Mouse (Mus musculus) spleen, postnatal 14 days (tissue): ENCODE results near the gene Pabpc1l.
"Not testable (repeated sequence)": the region's sequence is repeated elsewhere in the genome, so short reads cannot be mapped to it uniquely, and the experiment has no call there.

Experiments used
- DNase-seq, 2 experiments: peaks; one replicate each; pipeline ENCODE4 v3.0.0; 2021 to 2022; ENCODE audit warnings: low spot score in 2 of 2

Pabpc1l gene

DNA sequence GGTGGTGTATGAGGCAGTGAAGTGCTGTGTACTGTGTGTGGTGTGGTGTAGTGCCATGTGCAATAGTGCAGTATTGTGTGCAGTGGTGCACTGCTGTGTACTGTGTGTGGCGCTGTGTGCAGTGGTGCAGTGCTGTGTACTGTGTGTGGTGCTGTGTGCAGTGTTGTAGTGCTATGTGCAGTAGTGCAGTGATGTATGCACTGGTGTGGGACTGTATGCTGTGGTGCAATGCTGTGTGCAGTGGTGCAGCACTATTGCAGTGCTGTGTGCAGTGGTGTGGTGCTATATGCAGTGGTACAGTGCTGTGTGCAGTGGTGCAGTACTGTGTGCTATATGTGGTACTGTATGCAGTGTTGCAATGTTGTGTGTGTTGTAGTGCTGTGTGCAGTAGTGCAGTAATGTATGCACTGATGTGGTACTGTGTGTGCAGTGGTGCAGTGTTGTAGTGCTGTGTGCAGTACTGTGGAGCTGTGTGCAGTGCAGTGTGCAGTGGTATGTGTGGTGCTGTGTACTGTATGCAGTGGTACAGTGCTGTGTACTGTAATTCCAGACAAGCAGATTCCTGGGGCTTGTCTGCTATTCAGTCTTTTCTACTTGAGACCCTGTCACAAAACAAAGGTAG, 13.3 kb downstream of the Pabpc1l start:
- DNase-seq: no peak

DNA sequence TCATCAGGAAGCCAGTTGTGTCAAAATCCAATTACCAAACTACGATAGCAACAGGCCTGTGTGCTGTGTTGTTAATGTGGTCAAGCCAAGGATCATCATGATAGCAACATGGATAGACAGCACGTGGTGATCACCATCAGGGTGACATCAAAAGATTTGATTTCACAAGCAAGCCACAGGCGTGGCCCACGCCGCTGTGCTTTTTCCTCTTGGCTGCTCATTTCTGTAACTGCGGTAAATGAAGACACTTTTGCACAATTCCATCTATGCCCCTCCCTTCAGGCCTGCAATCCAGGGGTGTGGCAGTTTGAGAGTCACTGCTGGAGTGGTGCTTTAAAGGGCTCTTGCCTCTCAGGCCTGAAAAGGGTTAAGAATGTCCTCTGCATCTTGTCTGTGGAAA, 15.7 kb downstream of the Pabpc1l start:
- no peak for DNase-seq

DNA sequence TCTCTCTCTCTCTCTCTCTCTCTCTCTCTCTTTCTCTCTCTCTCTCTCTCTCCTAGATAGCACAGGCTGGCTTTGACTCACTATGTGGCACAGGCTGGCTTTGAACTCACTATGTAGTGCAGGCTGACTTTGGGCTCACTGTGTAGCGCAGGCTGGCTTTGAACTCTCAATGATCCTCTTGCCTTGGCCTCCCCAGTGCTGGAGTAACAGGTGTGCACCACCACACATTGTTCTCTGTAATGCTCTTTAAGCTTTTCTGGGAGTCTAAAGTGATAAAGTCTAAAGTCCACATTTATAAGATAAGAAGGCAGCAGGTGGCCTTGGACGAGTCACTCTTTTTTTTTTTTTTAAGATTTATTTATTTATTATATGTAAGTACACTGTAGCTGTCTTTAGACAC, 16.3 kb downstream of the Pabpc1l start:
- no peak for DNase-seq

DNA sequence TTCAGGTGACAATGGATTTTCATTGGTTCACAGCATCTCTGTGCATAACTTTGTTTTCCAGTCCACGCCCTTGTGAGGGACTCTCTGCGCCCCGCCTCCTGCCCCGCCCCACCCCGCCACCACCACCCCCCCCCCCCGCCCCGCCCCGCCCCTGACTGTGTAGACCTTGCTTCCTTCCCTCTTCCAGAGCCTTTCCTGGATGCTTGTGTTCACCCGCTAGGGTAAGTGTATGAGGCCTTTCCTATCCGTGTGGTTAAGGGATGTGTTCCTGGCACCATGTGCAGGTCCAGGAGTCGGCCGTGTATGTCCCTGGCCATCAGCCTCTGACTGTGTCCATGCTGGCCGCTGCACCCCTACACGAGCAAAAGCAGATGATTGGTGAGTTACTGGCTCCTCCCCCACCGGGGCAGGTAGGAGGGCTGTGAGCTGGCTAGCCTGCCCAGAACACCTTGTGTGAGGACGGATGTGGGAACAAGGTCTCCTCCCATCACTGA, 22.0 kb downstream of the Pabpc1l start:
- DNase-seq: no peak

DNA sequence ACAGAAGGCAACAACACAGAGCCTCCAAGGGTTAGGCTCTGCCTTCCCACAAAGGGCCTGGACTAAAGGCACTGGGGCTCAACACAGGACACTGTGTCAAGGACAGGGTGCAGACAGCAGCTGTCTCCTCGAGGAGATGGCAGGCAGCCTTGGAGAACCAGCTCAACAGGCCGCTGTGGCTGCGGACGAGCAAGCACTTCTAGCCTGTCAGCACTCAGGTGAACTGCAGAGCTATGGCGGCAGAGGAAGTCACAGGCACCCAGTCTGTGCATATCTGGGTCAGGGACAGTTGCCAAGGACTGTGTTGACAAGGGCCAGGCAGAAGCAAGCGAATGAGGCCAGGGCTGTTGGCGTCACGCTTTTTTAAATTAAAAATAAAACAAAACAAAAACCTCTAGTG, 28.5 kb downstream of the Pabpc1l start:
- no peak for DNase-seq

DNA sequence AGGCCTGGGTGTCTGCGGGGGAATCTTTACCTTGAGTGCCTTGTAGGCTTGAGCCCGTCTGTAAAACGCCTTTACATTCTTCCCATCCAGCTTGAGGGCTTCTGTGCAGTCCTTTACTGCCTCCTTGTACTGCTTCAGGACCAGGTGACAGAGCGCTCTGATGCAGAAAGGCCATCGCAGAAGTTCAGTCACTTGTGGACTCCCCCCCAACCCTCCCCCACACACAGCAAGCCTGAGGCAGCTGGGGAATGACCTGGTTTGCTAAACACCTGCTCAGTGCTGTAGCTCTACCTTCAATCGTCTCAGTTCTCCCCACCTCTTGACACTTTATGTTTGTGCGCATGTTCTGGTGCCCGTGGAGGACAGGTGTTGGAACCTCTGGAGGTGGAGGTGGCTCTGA, 29.4 kb downstream of the Pabpc1l start:
- DNase-seq: no peak

DNA sequence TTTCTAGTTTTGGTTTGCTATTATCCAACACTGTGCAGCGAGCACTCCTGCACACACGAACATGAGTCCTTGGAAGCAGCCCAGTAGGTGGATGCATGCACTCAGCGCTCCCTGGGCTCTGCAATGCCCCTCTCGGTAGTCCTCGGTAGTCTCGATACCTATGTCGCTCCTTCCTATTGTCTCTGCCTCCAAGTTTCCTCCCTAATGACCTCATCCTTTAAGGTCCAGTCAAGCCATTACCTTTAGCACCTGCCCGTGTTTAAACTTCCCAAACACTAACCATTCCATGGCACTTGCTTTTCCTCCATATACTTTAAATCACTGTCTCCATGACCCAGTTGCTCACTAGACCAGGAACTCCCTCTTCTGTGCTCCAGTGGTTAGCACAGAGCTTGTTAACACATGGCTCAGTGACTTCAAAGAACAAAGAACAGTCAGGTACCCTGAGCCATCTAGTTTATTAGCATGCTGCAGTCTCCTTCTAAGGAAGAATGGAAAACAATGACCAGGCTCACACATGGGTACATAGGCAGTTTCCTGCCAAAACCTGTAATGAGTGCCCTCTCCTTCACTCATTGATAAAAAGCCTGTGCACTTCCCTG, 34.5 kb downstream of the Pabpc1l start:
- DNase-seq: no peak

DNA sequence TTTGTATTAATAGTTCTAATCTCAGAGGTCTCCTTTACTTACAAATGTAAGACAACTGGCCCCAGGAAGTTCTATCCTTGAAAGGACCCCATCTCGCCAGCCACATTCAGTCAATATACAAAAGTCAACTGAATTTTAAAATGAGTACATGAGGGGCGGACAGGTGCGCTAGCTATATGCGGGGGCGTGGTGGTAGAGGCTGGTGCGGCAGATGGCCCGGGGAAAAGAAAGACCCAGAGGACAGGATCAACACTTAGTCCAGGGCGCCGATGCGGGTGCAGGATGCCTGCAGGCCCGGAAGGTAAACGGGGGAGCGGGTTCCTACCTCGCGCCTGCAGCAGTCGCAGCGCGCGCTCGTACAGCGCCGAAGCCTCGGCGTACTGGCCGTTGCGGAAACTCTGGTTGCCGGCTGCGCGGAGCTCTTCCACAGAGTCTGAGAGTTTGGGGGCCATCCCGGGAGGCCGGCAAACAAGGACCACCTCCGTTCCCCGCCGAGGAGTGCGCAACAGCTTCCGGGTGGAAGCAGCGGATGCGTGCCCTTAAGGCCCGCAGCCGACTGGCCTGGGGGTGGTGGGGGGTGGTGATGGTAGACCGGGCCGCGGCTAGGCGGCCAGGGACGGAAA, 45.0 kb downstream of the Pabpc1l start, which contains the start of gene Stk4:
Stk4 (plus strand) TSS at position 181 of the 623 bp plus-strand sequence.
- peak in 1 of 2 experiments; percentile 14 for DNase-seq

DNA sequence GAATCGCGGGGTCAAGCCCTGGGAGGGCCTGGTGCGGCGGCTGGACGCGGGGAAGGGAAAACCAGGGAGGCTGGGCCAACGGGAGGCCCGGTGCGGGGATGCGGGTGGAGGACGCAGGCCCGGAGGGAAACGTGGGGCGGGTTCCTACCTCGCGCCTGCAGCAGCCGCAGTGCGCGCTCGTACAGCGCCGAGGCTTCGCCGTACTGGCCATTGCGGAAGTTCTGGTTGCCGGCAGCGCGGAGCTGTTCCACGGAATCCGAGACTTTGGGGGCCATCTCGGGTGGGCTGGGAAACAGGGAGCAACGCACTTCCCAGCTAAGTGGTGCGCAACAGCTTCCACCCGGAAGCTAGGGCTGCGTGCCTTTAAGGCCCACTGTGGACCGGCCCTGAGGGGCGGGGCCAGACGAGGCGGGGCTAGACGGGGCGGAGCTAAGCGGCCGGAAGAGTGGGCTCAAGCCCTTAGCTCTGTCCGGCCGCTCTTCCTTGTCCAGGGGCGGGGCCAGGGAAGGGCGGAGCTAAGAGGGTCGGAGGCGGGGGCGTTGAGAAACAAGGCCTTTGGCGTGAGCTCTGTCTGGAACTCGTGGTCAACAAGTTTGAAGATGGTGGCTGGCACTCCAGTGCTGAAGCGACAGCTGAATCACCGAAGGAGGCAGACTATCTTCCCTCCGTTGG, 45.7 kb downstream of the Pabpc1l start, which contains the start of gene Tomm34:
Tomm34 (minus strand) TSS at position 405 of the 672 bp plus-strand sequence.
- peak; percentile 91 to 92 for DNase-seq

DNA sequence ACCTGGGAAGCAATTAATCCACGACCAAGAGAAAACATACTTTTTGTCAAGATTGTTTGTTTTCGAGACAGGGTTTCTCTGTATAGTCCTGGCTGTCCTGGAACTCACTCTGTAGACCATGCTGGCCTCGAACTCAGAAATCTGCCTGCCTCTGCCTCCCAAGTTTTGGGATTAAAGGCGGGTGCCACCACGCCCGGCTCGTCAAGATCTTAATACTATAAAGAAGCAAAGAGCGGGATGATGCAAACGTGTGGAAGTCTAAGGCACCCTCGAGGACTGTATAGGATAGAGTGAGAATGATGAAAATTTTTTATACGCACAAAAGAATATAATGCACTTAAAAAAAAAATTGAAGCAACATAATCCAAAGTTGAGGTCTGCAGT, 46.2 kb downstream of the Pabpc1l start:
- not testable (repeated sequence) for DNase-seq

DNA sequence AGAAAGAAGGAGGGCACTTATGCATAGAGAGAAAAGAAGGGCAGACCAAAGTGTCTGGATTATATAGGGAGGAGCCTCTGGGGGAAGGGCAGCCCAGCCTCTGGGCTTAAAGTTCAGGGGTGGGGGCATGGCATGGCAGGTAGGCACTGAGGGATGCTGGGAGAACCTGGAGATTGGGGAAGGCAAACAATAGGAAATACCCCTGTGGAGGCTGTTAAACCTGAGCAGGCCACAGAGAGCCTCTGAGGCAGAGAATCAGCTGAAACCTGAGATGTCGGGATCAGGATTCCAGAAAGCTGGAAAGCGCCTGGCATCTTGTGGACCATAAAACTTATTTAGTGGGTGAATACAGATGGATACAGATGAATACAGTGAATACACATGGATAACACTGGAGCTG, 46.9 kb downstream of the Pabpc1l start:
- no peak for DNase-seq

DNA sequence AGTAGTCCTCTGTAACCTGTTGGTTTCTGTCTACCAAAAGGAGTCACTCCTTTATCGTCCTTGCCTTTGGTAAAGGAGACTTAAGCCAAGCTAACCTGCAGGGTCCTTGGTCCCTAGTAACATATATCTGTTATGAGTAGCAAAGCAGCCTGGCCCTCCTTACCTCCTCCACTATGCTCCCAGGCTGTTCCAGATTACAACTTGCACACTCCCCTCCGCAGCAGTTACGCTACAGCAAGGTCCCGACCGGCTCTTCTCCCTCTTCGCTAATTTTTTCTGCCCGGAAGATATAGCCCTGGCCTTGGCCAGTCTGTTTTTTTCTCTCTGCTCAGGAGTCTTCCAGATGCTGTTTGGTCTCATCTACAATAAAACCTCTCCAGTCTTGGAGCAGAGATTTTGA, 47.9 kb downstream of the Pabpc1l start:
- no peak for DNase-seq

DNA sequence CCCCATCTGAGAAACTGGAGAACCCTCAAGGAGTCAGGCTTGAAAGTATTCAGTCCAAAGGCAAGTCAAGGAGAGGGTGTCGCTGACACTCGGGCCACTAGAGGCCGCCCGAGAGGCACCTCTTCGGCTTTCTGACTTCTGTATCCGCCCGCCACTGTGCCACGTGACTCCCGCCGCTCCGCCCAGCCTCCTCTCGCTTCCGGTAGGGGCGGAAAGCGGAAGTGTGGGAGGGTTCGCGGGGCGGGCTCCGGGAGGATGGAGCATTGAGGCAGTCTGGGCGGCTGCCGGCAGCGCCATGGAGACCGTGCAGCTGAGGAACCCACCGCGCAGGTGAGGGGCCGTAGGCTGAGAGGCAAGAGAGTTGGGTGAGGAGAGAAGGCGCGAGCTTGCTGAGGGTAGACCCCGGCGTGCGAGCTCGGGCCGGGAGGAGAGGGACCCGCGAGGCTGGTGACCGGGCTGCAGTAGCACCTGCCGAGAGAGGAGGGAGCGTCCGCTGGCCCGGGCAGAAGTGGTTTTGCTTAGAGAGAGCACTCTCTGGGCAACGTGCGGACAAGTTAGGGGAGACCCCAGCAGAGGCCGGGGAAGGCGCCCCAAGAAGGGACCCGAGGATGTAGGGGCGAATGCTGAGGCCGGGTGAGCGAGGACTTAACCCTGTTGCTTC, 48.8 kb downstream of the Pabpc1l start:
- DNase-seq: peak; percentile 97 to 98

DNA sequence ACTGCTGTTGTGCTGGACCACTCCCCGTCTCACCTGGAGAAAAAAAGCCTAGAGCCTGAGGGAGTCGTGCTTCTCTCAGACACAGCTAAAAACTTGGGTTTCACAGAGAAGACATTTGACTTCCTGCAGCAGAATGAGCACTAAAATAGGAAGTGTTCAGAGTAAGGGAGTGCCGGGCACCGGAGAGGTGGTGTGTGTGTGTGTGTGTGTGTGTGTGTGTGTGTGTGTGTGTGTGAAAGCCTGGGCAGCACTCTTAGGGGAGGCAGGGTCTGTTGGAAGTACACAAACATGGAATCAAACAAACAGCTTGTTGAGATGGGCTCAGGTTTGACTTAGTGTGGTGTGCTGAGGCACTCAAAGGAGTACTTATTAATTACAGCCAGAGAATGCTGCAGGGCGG, 49.8 kb downstream of the Pabpc1l start:
- peak; percentile 12 to 37 for DNase-seq

DNA sequence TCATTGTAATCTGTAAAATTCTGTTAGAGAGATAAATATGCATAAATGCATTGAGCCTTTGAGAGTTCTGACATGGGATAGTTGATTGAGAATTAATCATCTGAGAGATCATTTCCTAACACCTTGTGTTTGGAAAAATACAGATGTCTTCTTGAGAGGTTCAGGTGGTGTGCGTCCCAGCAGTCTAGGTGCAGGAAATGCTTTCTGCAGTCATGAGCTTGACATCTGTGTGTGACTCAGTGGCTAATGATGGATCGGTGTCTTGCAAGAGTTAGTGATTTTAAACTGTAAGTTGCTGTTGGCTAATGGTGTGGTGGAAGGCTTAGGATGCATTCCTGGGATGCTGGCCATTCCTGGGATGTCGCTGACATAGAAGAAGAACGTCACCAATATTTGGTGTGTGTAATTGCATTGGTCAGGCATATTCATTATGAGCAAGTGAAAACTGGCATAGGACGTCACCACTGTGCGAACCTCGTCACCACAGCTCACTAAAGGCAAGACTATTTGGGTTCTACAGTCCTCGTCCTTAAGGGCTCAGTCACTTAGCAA, 51.7 kb downstream of the Pabpc1l start:
- no peak for DNase-seq

DNA sequence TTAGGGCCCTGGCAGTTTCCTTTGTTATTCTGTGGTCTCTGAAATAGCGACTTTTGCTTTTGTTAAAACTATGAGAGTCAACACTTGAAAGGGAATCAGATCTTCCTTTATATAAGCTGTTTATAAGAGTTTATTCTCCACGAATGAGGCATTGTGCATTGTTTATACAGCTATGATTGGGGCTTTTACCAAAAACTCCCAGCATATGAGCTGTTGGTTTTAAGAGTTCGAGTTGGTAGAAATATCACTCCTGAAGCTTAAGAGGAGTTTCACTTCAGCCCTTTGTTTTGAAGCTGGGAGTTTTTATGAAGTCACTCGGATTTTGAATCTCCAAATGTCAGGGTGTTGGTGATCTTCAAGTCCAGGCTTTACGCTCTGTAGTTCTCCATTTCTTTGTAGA, 52.6 kb downstream of the Pabpc1l start:
- DNase-seq: no peak

DNA sequence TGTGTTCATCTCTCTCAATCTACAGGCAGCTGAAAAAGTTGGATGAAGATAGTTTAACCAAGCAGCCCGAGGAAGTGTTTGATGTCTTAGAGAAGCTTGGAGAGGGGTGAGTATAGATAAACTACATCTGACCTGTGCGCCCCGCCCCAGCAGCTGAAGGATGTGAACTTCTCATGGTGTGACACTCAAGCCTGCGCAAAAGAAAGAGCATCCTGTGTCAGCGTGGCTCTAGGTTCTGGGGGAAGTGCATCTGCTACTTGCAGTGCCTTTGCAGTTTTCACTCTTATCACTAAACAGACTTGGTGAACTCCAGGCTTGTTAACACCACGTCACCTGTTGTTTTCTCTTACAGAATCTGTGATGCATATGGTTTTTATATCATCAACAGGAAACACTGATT, 54.2 kb downstream of the Pabpc1l start:
- peak in 1 of 2 experiments; percentile 35 for DNase-seq

DNA sequence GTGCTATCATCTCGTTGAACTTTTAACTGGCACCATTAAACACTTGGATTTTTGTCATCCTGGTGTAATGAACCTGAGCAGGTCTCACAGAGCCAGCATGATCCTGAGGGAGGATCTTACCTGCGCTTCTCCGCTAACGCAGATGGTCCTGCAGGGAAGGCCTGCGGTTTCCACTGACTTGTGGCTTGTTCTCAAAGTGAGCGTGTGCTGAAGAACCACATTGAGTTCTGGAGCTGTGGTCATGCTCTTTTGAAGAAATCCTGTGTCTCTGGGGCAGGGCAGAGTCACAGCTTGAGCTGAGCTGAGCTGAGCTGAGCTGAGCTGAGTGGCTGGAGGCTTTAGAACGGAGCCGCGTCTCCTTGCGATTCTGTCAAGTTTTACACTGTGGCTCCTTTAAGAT, 56.3 kb downstream of the Pabpc1l start:
- no peak for DNase-seq

DNA sequence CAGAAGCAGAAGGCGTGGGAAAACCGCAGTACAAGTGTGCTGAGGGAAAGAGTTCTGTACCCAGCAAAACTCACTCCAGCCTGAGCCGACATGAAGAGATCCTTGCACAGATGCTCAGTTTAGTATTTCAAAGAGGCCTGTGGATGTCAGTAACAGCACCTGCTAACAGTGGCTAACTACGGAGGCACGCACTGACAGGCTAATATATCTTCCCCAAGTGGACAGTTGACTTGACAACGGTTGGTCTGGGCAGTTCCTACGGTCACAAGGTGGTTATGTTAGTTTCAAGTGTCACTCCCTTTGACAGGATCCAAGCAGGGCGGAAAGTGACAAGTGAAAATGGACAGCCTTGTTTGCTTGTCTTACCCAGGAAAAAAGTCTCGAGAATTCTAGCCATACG, 56.9 kb downstream of the Pabpc1l start:
- DNase-seq: no peak

DNA sequence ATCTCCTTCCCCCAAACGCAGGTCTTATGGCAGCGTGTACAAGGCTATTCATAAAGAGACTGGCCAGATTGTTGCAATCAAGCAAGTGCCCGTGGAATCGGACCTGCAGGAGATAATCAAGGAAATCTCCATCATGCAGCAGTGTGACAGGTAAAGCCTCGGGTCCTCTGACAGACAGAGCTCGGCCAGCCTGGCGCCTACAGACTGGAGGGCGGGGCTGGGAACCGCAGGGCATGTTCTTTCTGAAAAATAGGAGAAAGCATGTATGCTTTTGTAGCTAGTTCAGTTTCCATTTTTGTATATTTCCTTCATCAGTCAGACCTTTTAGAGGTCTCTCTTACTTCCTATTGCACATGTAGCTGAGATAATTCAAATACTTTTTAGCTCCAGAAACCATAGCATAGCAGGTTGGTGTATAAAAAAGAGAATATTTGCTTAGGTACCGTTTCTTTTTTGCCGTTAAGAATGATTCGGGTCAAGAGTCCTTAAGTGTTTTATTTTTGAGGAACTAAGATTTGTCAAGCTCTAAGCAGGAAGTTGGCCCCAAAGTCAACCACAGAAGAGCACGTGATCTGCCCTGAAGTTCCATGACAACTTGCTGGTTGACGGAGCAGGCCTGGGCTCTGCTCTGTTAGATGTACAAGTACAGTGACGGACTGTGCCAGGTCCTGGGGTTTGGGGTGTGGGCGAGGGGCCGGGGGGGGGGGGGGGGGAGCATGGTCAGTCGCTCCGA, 58.5 kb downstream of the Pabpc1l start:
- DNase-seq: peak; percentile 52 to 56

DNA sequence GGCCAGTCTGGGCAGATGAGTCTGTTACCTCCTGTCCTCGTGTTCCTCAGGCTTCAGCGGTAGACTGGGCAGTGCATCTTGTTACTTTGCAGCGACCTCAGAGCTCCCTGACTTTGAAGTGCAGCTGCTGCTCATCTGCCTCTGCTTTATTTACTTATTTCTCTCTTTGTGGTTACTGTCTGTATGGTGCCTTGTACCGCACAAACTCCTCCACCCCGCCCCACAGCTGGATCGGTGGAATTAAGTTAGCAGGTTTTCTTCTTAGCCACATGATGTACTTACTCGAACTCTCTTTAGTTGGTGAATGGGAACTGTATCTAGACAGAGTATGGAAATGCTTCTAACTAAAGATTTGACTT, 59.1 kb downstream of the Pabpc1l start:
- DNase-seq: peak; percentile 29
